Mouse (Mus musculus) cerebellum, adult 2 months (tissue): ENCODE data around the gene Bri3.

Source experiments
- CTCF ChIP-seq: fragments of 200-500 bp; IDR thresholded peaks from 2 replicates; pipeline ENCODE4 v1.5.1; 2011; ENCODE audit warnings: low read depth, mild to moderate bottlenecking, control low read depth, low read length, moderate library complexity, borderline replicate concordance; ENCODE audit not compliant: insufficient read depth
- POLR2A ChIP-seq: fragments of 200-500 bp; IDR thresholded peaks from 2 replicates; pipeline ENCODE4 v1.6.1; 2011; ENCODE audit warnings: low read length, control low read depth, borderline replicate concordance; ENCODE audit not compliant: insufficient read depth

GRCm38 (mm10) chr5:144457623-144458287 lies 213.5 kb downstream of the Bri3 start:
- TF ChIP-seq CTCF = no peak
- no peak for TF ChIP-seq POLR2A
